ENCODE assay signal across 8 mouse cellular contexts in the genomic region with DNA sequence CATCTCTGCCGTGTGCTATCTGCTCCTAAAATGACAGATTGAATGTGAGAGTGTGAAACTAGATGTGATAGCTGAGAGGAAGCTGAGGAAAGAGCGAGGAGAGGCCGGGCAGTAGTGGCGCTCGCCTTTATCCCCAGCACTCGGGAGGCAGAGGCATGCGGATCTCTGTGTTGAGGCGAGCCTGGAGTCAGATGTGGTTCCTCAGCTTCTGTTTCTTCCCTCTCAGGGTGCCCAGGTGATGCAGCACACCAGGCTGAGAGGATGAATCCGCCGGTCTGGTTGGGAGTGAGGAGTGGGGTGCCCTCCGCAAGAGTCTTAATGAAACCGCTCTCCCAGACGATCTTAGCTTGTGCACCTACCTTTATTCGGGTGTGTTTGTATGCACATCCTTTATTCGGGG. TPM values are rescaled to one million over a fixed set of nuclear protein-coding genes. Genes with fewer than 3 reads are reported as not detected.
DNase-seq lines count a peak whose midpoint lies in the region; ATAC-seq lines count a peak whose summit lies in the region.

No protein-coding gene starts in this region.

- H3K27me3 ChIP-seq in heart, embryonic 12.5 days (replicated peaks): no peaks in the 10 kb centered on the region
- peaks cover 11% of the 10 kb centered on the region for H3K27me3 ChIP-seq in hindbrain, embryonic 15.5 days
- H3K27me3 ChIP-seq in midbrain, embryonic 13.5 days: peaks cover 30% of the 10 kb centered on the region

- H3K4me1 ChIP-seq in heart, embryonic 12.5 days (replicated peaks): 0 out of 2 replicates have a peak, but pooled peaks cover 5% of the 10 kb centered on the region
- H3K4me1 ChIP-seq in brown adipose tissue, adult 24 weeks (ENCODE audit: control insufficient read depth, insufficient read depth, insufficient read length, low read length): peaks cover 4% of the 10 kb centered on the region
- H3K4me1 ChIP-seq in hindbrain, embryonic 15.5 days (replicated peaks): peaks cover 11% of the 10 kb centered on the region; the same call in 1 of the 2 replicates
- peaks cover 17% of the 10 kb centered on the region for H3K4me1 ChIP-seq in midbrain, embryonic 13.5 days (replicated peaks)

- peak overlapping the region; percentile 42 for H3K9ac ChIP-seq in heart, embryonic 12.5 days
- peak overlapping the region; percentile 21; the same call in 1 of the 2 replicates for H3K9ac ChIP-seq in hindbrain, embryonic 15.5 days
- no peak overlapping the region for H3K9ac ChIP-seq in midbrain, embryonic 13.5 days (replicated peaks)

- peak overlapping the region; percentile 64 for H3K4me2 ChIP-seq in heart, embryonic 12.5 days
- H3K4me2 ChIP-seq in hindbrain, embryonic 15.5 days: peak overlapping the region; percentile 54
- peak overlapping the region; percentile 52 for H3K4me2 ChIP-seq in midbrain, embryonic 13.5 days (replicated peaks)

- 46% methylated on average over 15 of the region's 15 CpGs for WGBS in heart, embryonic 12.5 days
- WGBS in hindbrain, embryonic 15.5 days: 70% methylated on average over 15 of the region's 15 CpGs
- 72% methylated on average over 15 of the region's 15 CpGs for WGBS in midbrain, embryonic 13.5 days

- H3K27ac ChIP-seq in heart, embryonic 12.5 days (ENCODE audit: poor library complexity, severe bottlenecking): no peak overlapping the region
- H3K27ac ChIP-seq in brown adipose tissue, adult 24 weeks (replicated peaks; ENCODE audit: low read depth, low read length): peak overlapping the region; percentile 60
- no peak overlapping the region for H3K27ac ChIP-seq in hindbrain, embryonic 15.5 days (replicated peaks)
- H3K27ac ChIP-seq in midbrain, embryonic 13.5 days: no peak overlapping the region

- no peak for ATAC-seq in heart, embryonic 12.5 days (ENCODE audit: insufficient number of reproducible peaks, low FRiP score)
- ATAC-seq in hindbrain, embryonic 15.5 days (ENCODE audit: low FRiP score, low read depth): no peak
- peak; percentile 25; the same call in 1 of the 2 replicates for ATAC-seq in midbrain, embryonic 13.5 days

- H3K4me3 ChIP-seq in heart, embryonic 12.5 days: peak overlapping the region; percentile 36
- H3K4me3 ChIP-seq in brown adipose tissue, adult 24 weeks (ENCODE audit: insufficient read depth, low read depth, low read length): peak overlapping the region; percentile 47
- peak overlapping the region; percentile 22 for H3K4me3 ChIP-seq in hindbrain, embryonic 15.5 days
- H3K4me3 ChIP-seq in midbrain, embryonic 13.5 days (replicated peaks): peak overlapping the region; percentile 27; the same call in 1 of the 2 replicates

- no peak for DNase-seq in heart, postnatal 25 days (ENCODE audit: low spot score)
- no peak for DNase-seq in layer of hippocampus, postnatal 36 days
- no peak for DNase-seq in left cerebral cortex, adult 18-20 months (ENCODE audit: low spot score in 2 of 2)
- DNase-seq in urinary bladder, postnatal 10 days (ENCODE audit: low spot score): no peak

- H3K36me3 ChIP-seq in heart, embryonic 12.5 days: no peaks in the 10 kb centered on the region
- H3K36me3 ChIP-seq in hindbrain, embryonic 15.5 days: no peaks in the 10 kb centered on the region
- H3K36me3 ChIP-seq in midbrain, embryonic 13.5 days: no peaks in the 10 kb centered on the region

- no peaks in the 10 kb centered on the region for H3K9me3 ChIP-seq in heart, embryonic 12.5 days (replicated peaks)
- H3K9me3 ChIP-seq in hindbrain, embryonic 15.5 days: no peaks in the 10 kb centered on the region
- H3K9me3 ChIP-seq in midbrain, embryonic 13.5 days: no peaks in the 10 kb centered on the region

- intact Hi-C loops in heart, postnatal 25 days (cut with DNase I): loop anchor here (1.0 to 5.0 kb wide), 4 partner anchors 49 to 352 kb away; partner anchors contain the start of gene Hnrnpa3

RNA-seq across cellular contexts. Expression of gene Hnrnpa3, which starts 49.1 kb away (rescaled TPM):
- 221 and 233 TPM in 2 replicates for polyA plus RNA-seq in heart, embryonic 12.5 days (2016; fragmentation: Nextera tagmentation; extraction: Ambion mirVana)
- 100 to 1,000 TPM; 159 to 193 TPM for total RNA-seq in heart, postnatal 25 days (2021)
- polyA plus RNA-seq in brown adipose tissue, adult 24 weeks (2012; ENCODE audit: insufficient read depth, insufficient read length, missing spikeins): 58.7 and 106 TPM in 2 replicates
- 184 and 186 TPM in 2 replicates for polyA plus RNA-seq in hindbrain, embryonic 15.5 days (2015; fragmentation: Nextera tagmentation; extraction: Ambion mirVana)
- 279 and 291 TPM in 2 replicates for polyA plus RNA-seq in midbrain, embryonic 13.5 days (2015; fragmentation: Nextera tagmentation; extraction: Ambion mirVana)
- 100 to 1,000 TPM; 319 to 330 TPM for total RNA-seq in layer of hippocampus, postnatal 36 days (2021)
- 100 to 1,000 TPM; 268 to 300 TPM for total RNA-seq in left cerebral cortex, adult 18-20 months (2021)
